Mouse (Mus musculus) right cerebral cortex, postnatal 4 days (tissue): Measurements from ENCODE around the gene Tmf1.

ENCODE experiments used
- DNase-seq: peaks from one replicate; pipeline ENCODE4 v3.0.0-alpha.2; 2022

The Tmf1 gene

DNA sequence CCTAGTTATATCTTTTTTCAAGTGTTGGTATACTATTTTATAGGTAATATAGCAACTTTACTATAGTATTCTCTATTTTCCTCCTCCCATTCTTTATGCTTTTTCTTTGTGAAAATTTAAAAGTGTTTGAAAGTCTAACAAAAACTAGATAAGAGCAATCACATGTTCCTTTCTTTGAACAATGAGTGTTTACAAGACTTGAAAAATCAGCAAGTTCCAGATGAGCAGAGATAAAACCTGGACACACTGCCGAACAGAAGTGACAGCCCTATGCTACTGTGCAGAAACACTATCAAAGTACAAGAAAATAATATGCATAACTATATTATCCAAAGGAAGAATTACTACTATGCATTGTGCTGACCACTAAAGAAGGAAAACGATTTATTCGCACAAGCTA, 23.6 kb upstream of the Tmf1 start:
- no peak for DNase-seq

DNA sequence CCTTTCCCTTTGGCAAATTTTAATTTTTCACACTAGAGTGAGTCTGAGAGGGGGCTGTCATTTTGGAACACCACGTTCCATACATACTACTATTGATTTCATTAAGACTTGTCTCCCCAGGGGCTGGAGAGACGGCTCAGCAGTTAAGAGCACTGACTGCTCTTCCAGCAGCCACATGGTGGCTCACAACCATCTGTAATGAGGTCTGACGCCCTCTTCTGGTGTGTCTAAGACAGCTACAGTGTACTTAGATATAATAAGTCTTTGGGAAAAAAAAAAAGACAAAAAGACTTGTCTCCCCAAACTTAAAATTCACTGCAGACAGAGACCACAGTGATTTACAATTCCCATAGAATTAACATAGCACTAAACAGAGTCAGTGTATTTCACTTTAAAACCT, 21.5 kb upstream of the Tmf1 start:
- DNase-seq: no peak

DNA sequence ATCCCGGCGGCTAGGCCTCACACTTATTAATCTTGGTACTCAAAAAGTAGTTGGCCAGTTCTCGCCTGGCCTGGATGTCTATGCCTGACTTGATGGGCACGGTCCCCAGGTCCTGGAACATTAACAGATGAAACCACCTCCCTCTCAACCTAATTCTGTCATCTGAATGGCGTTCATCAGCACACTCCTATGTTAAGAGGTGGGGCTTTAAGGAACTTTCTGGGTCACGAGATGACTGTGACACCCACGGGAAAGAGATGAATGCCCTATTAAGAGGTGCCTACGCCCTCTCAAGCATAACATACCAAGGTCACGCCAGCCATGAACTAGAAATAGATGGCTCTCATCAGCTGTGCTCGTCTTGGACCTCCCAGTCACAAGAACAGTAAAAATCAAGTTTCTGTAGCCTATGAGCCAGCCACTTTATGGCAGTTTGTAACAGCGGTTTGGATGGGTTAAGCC, 476 bp upstream of the Tmf1 start:
- no peak for DNase-seq

DNA sequence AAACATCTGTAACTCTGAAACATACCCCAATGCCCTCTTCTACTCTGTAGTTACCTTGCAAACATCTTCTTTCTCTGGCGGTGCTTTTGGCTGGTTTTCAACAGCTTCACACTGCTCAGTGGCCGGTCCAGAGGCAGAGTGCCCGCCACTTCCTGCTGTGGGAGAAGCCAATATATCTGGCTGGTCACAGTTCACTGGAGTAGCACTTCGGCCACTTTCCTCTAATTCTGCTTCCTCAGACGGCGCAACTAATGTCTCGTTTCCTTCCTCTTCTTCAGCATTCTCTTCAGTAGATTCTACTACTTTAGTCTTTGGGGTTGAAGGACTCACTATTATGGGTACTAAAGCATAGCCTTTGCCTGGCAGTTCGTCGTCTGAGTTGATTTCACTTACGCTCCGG, 3.2 kb downstream of the Tmf1 start:
- DNase-seq: no peak

DNA sequence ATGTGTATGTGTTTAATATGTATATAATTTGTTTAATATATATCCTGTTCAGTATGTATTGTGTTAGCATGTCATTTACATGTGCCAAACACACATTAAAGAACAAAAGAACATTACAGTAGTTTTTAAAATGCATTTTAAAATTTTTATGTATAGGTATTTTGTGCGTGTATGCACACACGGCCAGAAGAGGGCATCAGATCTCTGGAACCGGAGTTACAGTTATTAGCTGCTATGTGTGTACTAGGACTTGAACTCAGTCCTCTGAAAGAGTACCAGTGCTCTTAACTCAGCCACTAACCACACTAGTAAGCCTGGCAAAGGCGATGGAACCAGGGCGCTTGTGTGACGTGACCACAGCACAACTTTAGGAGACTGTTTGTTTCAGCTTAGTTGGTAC, 28.8 kb downstream of the Tmf1 start:
- no peak for DNase-seq

DNA sequence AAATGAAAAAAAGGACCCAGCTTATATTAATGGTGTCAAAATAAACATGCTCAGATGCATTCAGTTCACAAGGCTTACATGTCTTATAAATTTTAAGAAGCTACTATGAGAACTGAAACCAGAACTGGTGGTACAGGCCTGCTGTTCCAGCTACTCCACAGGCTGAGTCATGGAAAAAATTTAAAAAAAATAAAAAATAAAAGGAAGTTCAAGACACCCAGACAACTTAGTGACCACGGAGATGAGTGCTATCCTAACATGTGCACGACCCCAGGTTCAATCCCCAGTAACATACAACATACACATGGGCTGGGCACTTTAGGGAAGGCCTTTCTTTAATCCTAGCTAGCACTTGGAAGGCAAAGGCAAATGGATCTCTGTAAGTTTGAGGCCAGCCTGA, 29.2 kb downstream of the Tmf1 start:
- DNase-seq: no peak

DNA sequence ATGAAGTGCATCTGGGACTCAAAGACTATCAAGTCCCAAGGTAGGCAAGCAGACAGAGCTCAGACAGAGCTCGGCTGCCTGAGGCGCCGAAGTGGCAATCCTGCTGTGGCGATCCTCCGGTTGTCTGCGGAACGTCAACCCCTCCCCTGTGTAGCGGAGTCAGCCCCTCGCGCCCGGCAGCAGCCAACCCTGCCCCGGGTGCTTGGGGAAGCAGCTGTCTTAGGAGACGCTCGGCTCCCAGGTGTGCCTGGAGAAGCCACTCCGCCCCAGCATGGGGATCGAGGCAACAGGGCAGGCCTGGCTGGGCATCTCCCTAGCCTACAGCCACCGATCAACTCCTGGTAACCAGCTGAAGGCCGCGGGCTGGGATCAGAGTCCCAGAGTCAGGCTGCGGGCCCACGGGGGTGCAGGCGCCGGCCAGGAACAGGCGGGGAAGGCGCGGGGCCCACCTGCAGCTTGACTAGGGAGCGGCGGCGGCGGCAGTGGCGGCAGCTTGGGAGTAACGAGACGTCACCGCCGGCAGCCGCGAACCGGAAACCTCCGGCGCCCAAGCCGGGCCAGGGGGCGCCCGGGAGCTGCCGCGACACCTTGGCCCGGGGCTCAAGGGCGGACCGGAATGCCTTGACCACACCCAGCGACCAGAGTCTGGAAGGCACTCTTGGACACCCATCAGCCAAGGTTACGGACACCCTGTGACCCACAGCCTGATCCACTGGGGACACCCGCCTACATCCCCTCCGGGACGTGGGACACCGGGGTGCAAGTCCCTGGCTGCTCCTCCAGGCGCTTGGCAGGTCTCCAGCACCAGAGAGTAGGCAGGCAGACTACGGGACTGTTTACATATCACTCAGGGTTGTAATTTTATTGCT, 30.3 kb downstream of the Tmf1 start, which contains the start of gene Eogt:
TSS of gene Eogt (minus strand) at position 800 of the 869 bp plus-strand sequence.
- DNase-seq: peak; percentile 71

DNA sequence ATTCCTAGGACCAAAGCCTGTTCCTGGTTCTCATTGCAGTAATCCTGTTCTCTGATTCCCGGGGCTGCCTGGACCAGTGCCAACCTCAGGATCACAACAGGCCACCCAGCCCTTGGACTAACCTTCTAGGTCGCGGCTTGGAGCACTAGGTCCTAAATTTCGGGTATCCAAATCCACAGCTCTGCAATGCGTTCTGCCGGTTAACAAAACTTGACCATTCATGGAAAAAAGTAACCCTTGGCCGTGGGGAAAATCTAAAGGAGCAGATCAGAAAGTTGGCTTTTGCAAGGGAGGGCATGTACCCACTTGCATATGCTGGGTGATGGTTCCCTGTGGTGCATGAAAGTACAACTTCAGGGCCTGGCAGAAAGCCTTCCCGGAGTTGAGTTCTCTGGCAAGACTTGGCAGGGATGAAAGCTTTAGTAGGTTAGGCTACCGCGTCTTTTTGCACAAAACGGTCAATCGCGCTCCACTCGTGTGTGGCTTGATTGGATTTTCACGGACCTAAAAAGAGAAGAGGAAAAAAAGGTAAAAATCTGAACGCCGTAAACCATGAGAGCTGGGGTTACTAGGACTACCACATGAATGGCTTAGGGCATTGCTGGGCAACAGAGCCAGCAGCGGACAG, 31.1 kb downstream of the Tmf1 start:
- DNase-seq: peak; percentile 66

DNA sequence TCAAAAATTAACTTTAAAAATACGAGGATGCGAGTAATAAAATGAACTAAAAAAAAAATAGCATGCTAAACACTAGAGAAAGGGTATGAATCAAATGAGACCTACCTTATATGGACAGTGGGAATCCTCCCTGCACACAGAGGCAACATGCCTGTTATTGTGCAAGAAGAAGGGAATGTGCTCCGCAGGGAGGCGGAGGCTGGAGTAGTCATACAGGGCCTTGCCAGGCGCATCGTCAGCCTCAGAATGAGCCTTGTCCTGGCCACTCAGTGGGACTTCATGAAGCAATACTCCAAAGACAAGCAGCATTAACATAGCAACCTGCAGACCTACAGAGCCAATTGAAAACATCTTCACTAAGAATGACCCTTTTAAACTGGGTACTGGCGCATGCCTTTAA, 33.8 kb downstream of the Tmf1 start:
- no peak for DNase-seq

DNA sequence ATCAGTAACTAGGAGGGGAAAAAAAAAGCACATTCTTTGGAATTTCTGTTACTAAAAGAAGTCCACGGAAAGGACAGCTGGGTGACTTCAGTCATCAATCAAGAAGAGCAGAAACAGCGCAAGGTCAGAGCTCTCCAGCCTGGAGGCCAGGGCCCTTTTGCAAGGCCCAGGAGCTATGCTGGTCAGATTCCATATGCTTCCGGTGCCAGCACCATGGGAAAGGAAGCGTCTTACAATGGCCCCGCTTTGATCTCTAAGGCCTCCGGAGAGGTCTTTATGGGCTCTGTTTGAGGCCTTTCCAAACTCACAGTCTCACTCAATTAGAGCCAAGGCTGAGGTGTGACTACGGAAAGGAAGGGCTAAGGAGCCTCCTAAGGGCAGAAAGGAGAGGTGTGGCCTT, 34.6 kb downstream of the Tmf1 start:
- DNase-seq: no peak

DNA sequence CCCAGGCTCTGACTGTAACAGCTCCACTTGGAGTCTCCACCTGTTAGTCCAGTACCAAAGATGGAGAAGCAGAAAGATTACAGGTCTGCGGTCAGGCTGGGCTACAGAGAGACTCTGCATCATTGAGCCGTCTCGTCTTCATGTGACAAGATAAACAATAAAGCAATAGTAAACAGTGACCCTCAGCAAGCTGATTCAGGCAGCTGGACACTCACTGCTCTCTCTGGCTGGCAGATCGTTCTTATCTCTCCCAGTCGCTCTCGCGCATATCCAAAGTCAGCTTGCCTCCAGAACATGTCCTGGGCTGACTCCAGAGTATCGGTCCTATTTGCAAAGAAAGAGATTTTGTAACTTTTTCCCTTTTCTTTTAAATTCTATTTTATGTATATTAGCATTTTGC, 36.3 kb downstream of the Tmf1 start:
- DNase-seq: no peak

DNA sequence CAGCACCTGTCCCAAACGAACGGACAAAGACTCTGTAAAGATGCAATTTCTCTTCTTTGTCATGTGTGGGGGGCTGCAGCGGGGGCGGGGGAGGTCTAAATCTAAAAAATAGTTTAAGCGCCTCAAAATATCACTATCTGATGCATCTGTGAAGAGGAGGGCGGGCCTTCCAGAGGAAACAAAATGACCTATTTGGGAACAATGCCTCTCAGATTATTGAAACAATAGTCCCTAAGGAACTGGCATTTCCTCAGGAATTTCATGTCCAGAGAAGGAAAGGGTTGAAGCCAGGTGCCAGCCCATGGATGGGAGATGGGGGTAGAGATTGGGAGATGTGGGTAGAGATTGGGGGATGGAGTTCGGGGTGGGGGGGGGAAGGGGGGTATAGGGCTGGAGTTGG, 37.1 kb downstream of the Tmf1 start:
- no peak for DNase-seq

DNA sequence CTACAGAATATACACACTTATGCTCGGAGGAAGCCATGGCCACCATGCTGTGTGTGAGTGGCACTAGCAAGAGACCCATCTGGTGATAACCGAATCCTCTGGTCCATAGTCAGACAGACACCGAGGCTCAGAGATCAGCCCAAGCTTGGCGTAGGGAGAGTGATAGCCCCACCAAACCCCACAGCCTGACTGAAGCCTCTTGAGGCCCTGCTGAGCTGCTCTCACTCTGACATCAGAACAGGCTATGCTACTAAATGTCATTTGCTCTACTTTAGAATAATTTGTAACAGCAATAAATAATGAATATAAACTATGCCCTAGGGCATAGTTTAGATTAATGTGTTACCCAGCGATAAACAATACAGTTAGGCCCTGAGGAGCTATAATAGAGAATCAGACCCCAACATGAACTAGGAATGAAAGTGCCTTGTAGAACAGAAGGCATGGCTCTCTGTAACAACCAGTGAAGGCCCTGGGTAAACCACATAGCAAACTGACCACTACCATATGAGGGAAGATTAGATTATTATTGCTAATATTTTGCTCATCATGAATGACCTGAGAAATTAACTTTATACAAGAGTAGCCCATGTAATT, 46.1 kb downstream of the Tmf1 start:
- no peak for DNase-seq

DNA sequence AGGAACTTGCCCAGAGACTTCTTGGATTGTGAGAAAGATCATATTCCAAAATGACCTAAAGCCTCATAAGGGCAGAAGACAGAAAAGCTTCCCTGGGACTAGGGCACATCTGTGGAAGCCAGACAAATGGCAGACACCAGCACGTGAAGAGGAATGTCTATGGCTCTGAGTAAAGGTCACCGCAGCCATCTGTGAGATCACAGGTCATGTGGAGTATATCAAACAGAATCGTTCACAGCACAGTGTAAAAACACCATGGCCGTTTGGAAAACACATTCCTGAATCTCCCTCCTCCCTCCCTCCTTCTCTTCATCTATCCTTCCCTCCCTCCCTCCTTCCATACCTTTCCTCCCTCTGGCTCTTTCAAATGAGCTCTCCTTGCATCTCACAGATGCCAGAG, 47.1 kb downstream of the Tmf1 start:
- DNase-seq: no peak

DNA sequence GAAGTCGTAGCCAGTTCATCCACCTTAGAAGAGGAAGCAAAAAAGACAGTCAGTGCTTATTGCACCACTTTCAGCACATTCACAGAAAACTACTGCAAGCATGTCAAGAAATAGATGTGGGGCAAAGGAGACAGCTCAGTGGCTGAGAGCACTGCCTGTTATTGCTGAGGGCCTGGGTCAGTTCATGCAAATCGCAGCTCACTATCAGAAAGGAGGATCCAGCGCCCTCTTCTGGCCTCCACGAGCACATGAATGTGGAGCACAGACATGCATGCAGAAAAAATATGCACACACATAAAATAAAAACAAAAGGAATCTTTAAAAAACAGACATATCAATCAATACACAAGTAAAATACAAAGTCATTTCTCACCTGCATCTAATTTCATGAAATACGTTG, 47.9 kb downstream of the Tmf1 start:
- no peak for DNase-seq

DNA sequence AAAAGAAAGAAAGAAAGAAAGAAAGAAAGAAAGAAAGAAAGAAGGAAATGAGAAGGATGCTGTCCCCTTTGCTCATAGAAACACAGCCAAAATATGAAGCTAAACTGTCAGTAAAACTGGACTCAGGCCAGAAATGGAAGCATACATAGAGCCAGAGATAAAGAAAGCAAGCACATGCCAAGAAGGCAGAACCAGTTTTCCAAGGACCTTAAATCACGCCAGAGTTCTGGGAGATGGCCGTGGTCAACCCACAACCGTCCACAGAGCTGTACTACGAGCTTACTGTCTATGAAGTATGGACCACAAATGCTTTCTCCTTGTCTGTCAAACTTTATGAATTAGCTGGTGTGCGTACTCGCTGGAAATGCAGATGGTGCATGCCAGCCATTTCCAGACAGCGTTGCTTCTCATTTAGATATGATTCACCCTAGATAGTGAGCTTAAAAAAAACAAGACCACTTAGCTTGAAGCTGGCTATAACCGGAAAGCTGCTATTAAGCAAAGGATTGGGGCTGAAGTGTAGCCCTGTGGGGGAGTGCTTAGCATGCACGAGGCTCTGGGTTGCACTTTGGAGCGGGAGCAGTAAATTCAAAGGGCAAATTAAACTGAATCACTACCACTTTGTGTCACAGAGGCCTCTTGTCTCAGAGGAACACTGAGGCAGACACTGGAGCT, 54.4 kb downstream of the Tmf1 start:
- no peak for DNase-seq

DNA sequence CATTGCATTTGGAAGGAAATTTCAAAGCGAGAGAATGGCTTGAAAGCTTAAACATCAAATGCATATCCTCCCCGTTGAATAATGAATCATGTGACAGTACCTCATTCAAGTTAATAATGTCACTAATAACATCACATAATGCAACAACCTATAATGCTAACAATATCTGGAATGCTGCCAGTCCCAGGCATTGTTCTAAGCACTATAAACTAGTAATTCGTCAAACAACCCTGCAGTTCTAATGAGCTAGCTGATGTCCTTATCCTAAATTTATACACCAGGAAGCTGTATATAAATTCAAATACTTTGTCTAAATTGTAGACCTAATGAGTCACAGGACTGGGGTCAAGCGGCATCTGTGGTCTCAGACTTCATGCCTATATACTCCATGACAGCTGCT, 58.0 kb downstream of the Tmf1 start:
- DNase-seq: no peak

DNA sequence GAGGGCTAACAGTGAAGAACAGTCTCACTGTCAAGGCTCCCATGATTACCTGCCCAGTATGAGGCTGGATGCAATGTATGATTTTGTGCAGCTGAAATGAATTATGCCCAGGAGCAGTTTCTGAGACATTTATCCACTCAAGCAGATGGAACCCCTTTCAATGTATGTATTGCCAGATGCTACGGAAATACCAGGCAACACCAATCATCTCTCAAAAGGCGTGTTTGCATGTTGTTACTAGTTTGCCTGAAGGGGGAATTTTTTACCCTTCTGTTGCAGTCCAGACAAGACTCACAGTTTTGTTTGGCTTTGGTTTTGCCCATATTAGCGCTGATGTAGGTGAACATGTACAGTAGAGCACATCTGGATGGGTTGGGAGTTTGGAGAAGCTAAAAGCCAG, 60.6 kb downstream of the Tmf1 start:
- DNase-seq: no peak

DNA sequence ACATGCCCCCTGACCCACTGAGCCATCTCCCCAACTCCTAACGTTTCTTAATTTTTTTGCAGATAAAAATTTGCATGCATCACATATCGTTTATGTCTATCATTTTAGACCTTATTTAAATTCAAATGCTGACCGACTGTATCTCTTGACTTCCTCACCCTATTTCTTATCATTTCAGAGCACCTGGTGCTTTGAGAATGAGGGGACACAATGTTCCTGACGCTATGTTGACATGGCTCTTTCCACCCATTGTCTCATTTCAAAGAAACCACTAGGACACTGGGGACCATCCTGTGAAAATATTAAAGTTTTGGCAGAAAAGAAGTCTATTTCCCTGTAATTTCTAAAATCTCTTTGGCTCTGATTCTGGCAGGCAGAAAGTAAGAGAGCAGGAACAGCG, 62.0 kb downstream of the Tmf1 start:
- no peak for DNase-seq

DNA sequence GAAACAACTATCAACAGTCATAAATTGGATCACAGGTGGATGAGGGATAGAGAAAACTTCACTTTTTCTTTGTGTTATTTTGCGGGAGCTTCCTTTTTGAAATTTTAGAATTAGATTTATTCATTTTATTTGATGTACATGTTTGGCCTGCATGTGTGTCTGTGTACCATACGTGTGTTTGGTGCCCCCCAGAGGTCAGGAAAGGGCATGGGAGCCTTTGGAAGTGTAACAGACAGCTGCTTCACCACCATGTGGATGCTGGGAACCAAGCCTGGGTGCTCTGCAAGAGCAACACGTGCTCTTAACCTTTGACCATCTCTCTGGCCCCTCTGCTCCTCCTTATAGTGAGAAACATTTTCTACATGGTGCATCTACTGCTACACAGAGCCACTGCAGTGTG, 64.1 kb downstream of the Tmf1 start:
- no peak for DNase-seq

DNA sequence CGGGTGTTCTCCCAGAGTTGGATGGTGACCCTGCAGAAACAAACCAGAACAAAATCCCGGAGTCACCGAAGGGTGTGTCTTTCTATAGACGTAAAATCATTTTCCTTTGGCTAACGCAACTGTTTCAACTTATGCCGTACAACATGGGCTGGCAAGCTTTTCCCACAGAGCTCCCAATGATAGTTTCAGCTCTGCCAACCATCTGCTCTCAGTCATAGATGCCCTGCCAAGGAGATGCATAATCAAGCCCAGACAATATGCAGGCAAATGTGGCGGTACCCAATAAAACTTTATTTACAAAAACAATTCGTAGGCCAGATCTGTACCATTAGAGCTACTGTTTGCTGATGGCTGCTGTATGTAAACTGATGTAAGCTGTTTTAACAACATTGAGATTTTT, 66.7 kb downstream of the Tmf1 start:
- DNase-seq: peak; percentile 29

DNA sequence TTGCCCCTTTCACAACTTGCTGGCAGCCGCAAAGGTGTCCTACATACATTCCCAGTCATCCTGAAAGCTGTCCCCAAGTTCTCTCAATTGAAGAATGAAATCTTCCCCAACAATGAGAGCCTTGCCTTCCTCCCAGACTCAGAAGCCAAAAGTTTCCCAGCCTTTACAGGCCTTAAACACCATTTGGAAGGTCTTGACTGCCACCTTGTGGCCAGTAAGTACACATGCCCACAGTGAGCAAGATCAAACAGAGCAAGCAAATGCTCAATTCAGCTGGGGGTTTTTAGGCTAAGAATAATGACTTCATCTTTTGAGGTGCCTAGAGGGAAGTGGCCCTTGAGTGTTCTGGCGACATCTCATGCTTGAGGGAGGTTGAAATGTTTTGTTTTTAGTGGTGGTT, 72.1 kb downstream of the Tmf1 start:
- peak; percentile 44 for DNase-seq

DNA sequence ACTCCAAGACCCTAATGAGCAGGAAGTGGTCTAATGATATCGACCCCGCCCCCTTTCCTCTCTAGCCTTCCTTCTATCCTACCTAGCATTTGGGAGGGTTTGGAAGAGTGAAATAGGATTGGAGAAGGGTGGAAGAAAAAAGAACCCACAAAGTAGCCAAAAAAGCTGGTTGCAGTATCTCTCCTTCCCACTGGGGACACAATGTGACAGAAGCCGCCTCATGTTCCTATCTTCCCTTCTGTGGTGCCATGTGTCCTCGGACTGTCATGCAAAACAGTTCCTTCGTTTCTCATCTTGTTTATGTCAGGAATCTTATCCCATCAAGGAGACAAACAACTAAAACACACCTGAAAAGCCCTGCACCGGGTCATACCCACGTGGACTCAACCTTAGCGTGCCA, 72.8 kb downstream of the Tmf1 start:
- no peak for DNase-seq
